Mouse (Mus musculus): ENCODE data around the gene S1pr1.

GRCm38 (mm10) chr3:115754466-115754865 is 39.6 kb upstream of the S1pr1 start:
- TF ChIP-seq CTCF (IDR thresholded peaks at IDR 0.05; ENCODE audit: borderline replicate concordance, insufficient read depth, low read depth, low read length): no peak
- no peak for TF ChIP-seq POLR2A (IDR thresholded peaks at IDR 0.05; ENCODE audit: borderline replicate concordance, insufficient read depth, low read length)
